Mouse (Mus musculus) MEL (cell line): ENCODE data around the gene Prkag3.

Experiments used
- CTCF ChIP-seq, 3 experiments: IDR thresholded peaks in 2 of 3; conservative IDR thresholded peaks in 1 of 3; 2 replicates each; pipeline ENCODE4 v1.5.1; 2011 to 2012; ENCODE audit warnings: low read length in 3 of 3, low read depth in 2 of 3, mild to moderate bottlenecking in 2 of 3, improper control_type of control experiment in 1 of 3, inconsistent platforms in 1 of 3, mixed read lengths in 1 of 3, moderate library complexity in 1 of 3; ENCODE audit not compliant: control insufficient read depth in 1 of 3, insufficient read depth in 1 of 3, poor library complexity in 1 of 3, severe bottlenecking in 1 of 3
- E2F4 ChIP-seq: IDR thresholded peaks from 2 replicates; pipeline ENCODE4 v1.6.1; 2011; ENCODE audit warnings: low read depth, low read length, improper control_type of control experiment, borderline replicate concordance
- ELF1 ChIP-seq: IDR thresholded peaks from 2 replicates; pipeline ENCODE4 v1.6.1; 2014; ENCODE audit warnings: low read depth, mild to moderate bottlenecking, inconsistent platforms, low read length, improper control_type of control experiment, moderate library complexity
- EP300 ChIP-seq, 2 experiments: IDR thresholded peaks; 2 replicates each; pipeline ENCODE4 v1.6.1; 2011; ENCODE audit warnings: improper control_type of control experiment in 2 of 2, low read length in 2 of 2, low read depth in 1 of 2, mild to moderate bottlenecking in 1 of 2
- JUND ChIP-seq: IDR thresholded peaks from 2 replicates; pipeline ENCODE4 v1.6.1; 2011; ENCODE audit warnings: low read depth, mild to moderate bottlenecking, improper control_type of control experiment, low read length
- KAT2A ChIP-seq: conservative IDR thresholded peaks from 2 replicates; pipeline ENCODE4 v1.6.1; 2012; ENCODE audit warnings: low read depth, low read length, improper control_type of control experiment, inconsistent platforms
- NELFE ChIP-seq: IDR thresholded peaks from 2 replicates; pipeline ENCODE4 v1.6.1; 2011; ENCODE audit warnings: low read depth, low read length, improper control_type of control experiment
- POLR2A ChIP-seq, 2 experiments: IDR thresholded peaks; 2 replicates each; pipeline ENCODE4 v1.6.1; 2011 to 2012; ENCODE audit warnings: low read length in 2 of 2, mild to moderate bottlenecking in 2 of 2, control low read depth in 1 of 2, improper control_type of control experiment in 1 of 2, low read depth in 1 of 2, moderate library complexity in 1 of 2; ENCODE audit not compliant: control insufficient read depth in 1 of 2, insufficient read depth in 1 of 2, poor library complexity in 1 of 2
- POLR2AphosphoS2 ChIP-seq: IDR thresholded peaks from 2 replicates; pipeline ENCODE4 v1.6.1; 2011; ENCODE audit warnings: low read length, improper control_type of control experiment
- UBTF ChIP-seq: IDR thresholded peaks from 2 replicates; pipeline ENCODE4 v1.6.1; 2012; ENCODE audit warnings: low read depth, mild to moderate bottlenecking, inconsistent platforms, low read length, improper control_type of control experiment, moderate library complexity, borderline replicate concordance; ENCODE audit not compliant: insufficient read depth
- ZC3H11A ChIP-seq: IDR thresholded peaks from 2 replicates; pipeline ENCODE4 v1.6.1; 2012; ENCODE audit warnings: low read depth, mild to moderate bottlenecking, inconsistent platforms, low read length, improper control_type of control experiment
- ZKSCAN1 ChIP-seq: IDR thresholded peaks from 2 replicates; pipeline ENCODE4 v1.6.1; 2012; ENCODE audit warnings: low read depth, mild to moderate bottlenecking, inconsistent platforms, low read length, improper control_type of control experiment, moderate library complexity
- ZMIZ1 ChIP-seq: IDR thresholded peaks from 2 replicates; pipeline ENCODE4 v1.6.1; 2012; ENCODE audit warnings: low read depth, mild to moderate bottlenecking, inconsistent platforms, low read length, improper control_type of control experiment, moderate library complexity

DNA sequence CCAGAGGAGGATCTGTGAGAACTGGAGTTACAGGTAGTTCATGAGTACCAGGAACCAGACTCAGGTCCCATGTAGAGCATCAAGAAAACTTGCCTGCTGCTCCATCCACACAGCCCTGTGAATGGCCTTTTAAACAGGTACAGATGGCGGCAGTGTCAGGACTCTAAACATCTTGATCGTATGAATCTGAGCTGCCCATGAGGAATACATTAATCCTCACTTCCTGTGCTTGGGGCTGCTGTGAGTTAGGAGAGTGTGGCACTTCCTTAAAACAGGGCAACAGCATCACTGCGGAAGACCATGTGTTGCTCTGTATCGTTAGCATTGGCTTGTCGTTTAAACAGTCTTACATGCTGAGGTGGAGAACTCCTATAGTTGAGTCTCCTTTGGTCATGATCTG is 33.6 kb downstream of the Prkag3 start:
- no peak for TF ChIP-seq ZC3H11A
- no peak for TF ChIP-seq CTCF (IDR thresholded peaks at IDR 0.05 in 2 of 3, conservative IDR thresholded peaks at IDR 0.05 in 1 of 3; ENCODE audit: control insufficient read depth in 1 of 3, insufficient read depth in 1 of 3, low read depth in 2 of 3, low read length in 3 of 3, poor library complexity in 1 of 3, severe bottlenecking in 1 of 3)
- no peak for TF ChIP-seq ZMIZ1
- no peak for TF ChIP-seq JUND
- TF ChIP-seq POLR2A (IDR thresholded peaks at IDR 0.05; ENCODE audit: control insufficient read depth in 1 of 2, insufficient read depth in 1 of 2, low read depth in 1 of 2, low read length in 2 of 2, poor library complexity in 1 of 2) = no peak
- no peak for TF ChIP-seq ELF1
- TF ChIP-seq E2F4 = no peak
- TF ChIP-seq ZKSCAN1 = no peak
- TF ChIP-seq NELFE = no peak
- TF ChIP-seq EP300 (IDR thresholded peaks at IDR 0.05; ENCODE audit: low read depth in 1 of 2, low read length in 2 of 2) = no peak
- TF ChIP-seq UBTF = no peak
- no peak for TF ChIP-seq POLR2AphosphoS2
- no peak for TF ChIP-seq KAT2A
